Mouse (Mus musculus) testis, postnatal 14 days (tissue): ENCODE measurements around the gene Fgfr2.

Source experiments
- DNase-seq: peaks from one replicate; pipeline ENCODE4 v3.0.0; 2021; ENCODE audit warnings: low spot score

Gene Fgfr2

GRCm38 (mm10) chr7:132773011-132773705, 350.0 kb downstream of the Fgfr2 start:
- DNase-seq: no peak

- DNase-seq: no peak
Observed at GRCm38 (mm10) chr7:132772440-132772839, 350.7 kb downstream of the Fgfr2 start.

DNA sequence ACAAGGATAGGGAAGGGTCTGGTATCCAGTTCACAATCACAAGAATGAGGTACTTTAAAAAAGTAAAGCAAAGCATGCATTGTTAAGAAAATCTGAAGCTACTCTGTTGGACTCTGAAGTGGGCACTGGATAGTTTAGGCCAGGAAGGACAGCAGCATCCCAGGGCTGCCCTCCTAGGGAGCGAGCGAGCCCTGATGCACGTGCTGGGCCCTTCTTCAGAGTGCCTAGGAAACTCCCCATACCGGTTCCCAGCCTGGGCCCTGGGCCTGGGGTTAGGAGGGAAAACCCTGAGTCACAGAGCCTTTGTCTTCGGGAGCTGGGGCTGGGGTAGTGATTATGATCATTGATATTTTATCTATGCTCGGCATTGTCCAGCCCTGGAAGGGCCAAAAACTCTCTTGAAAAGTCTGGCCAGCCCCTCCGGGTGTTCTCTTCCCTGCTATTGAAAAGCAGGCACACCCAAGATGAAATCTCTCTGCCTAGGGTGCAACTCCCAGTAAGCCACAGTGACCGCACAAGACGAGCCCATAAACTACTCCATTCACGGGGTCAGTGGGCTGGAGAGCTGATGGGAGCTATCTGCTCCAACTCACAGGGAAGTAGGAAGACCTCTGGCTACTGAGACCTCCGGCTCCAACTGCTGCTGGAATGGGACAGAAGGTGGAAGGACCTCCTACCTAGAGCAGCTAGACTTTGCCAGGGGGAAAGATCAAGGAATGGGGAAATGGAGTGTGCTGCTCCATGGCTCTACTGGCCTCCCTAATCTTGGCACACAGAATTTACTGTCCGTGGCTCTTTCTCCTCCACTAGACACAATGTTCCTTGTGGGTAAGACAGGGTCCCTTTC, 354.4 kb downstream of the Fgfr2 start:
- DNase-seq: no peak

GRCm38 (mm10) chr7:132767999-132768370, 355.2 kb downstream of the Fgfr2 start:
- DNase-seq: no peak

DNA sequence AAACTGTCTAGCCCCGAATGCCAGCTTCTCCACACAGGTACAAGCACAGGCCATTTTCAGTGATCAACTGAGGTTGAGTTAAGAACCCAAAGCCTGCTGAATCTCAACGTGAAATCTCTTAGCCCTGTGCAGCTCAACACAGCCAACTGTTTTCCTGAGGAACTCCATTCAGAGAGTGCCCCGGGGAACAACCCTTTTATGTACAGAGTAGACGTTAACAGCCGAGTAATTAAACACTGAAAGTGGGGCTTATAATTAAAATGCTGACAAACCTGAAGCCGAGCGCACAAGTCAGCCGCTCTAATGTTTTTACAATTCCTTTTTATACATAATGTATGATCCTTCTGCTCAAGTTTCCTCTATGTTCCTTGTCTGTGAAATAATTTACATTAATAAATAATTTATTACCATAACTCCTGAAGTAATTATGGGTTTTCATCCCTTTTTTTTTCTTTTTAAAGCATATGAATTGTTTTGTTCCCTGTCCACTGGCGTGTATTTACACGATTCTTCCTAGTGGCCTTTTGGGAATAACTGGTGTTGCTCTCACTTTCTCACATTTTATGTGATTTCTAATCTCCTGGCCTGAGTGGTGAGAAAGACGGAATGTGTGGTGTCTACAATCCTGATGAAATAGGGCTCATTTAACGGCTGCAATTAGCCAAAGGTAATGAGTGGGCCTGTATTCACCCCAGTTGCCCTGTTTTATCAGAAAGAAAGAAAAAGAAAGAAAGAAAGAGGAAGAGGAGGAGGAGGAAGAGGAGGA, 355.7 kb downstream of the Fgfr2 start:
- DNase-seq: no peak

DNA sequence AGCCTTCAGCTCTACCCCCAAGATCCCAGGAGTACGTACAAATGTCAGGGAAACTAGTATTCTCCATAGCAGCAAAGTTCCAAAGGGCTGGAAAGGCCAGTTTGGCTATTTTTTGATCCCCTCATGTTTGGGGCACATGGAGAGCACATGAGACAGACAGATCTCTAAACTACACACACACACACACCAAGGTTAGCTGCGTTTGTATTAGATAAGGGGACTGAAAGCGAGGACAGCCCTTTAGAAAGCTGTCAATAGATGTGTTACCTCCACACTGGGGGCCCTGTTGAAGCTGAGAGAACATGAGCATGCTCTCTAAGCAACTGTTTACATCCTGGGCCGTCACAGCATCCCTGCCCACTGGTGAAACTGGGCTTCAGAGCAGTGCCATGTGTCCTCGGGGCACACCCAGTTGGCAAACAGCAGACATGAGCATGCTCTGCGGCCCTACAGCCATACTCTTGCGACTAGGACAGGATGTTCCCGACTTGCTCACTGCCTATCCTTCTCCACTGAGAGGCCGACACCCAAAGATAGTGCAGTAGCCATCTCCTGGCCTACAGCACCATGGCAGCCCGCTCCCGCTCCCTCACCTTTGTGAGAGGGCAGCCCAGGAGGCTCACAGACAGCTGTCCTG, 356.8 kb downstream of the Fgfr2 start:
- peak; percentile 27 for DNase-seq

DNA sequence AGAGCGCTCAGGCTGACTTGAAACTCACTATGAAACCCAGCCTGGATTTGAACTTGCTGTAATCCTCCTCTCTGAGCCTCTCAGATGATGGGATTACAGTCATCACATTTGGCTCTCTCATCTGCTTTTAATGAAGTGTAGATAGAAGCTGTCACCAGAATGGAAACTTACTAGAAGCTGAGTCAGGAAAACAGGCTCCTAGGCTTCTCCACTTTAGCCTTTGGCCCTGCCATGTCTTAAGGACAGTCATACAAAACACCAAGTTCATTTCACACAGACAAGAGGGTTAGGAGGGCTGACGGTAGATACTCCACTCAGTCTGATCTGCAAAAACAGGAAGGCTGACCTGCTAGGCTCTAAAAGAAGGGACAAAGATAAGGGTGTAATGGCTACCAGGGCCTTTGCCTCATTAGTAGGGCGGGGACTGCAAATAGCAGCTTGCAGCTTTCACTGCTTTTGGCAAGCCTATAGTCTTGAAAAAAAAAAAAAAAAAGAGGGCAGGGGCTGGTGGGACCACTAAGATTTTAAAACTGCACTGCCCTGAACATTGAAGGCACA, 357.4 kb downstream of the Fgfr2 start:
- no peak for DNase-seq

DNA sequence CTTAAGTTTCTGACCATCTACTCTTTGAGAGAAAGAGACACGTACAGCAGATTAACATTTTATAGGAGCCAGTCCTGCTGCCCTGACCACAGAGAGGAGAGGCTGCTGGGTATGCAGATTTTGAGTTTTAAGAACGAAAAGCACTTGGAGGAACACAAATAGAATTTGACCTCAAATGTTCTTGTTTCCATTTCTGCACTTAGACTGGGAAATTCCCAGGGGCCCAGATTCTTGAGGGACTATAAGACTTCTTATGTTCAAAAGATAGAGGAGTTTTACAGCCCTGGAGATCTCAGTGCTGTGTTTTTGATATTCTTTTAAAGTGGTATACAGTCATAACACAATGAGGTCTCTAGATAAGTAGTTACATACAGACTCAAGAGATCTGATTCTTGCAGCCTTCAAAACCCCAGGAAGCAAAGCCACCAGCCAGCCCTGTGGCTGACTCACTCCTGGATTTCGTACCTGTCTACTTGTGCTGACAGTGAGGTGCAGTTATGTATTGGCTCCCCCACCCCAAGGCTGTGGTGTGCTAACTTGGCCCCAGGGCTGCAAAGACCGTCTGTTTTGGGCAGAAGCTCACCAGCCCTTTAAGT, 358.2 kb downstream of the Fgfr2 start:
- DNase-seq: no peak

- DNase-seq: no peak
Observed at GRCm38 (mm10) chr7:132764314-132764713, 358.8 kb downstream of the Fgfr2 start.

GRCm38 (mm10) chr7:132763911-132764310, 359.2 kb downstream of the Fgfr2 start:
- no peak for DNase-seq

GRCm38 (mm10) chr7:132763351-132763750, 359.8 kb downstream of the Fgfr2 start:
- no peak for DNase-seq

DNA sequence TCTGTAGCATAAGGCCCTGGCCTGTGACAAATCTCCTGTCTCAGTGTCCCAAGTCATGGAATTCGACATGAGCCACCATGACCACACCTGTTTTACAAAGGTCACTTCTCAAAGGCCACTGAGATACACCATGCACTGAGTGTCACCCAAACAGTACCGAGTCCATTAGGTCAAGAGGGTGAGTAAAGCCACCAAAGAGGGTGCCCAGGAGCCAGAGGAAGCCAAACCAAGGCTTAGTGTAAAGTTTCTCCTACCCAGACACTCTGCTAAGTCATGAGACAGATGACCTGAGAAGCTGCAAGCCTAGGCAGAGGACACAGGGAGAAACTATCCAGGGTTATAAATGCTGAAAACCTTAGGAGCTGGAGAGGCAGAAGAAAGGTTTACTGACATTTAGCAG, 361.7 kb downstream of the Fgfr2 start:
- DNase-seq: no peak

- no peak for DNase-seq
Observed at GRCm38 (mm10) chr7:132760589-132761180, 362.5 kb downstream of the Fgfr2 start.

DNA sequence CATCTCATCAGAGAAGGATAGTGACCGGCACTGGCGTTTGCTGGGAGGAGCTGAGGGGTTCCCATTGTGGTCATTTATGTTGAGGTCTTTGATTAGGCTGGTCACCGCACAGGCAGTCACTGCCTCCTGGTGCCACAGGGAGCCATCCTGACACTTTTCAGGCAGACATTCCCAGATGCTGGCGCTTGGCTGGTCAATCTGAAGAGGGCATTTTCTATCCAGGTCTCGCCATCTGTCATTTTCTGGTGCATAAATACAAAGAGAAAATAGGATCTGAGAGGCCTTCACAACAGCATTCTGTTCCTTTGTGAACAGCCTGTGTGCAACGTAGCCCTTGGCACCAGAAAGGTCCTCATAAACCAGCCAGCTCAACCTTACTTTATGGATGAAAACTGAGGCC, 363.2 kb downstream of the Fgfr2 start:
- no peak for DNase-seq

- DNase-seq: no peak
Observed at GRCm38 (mm10) chr7:132759405-132759891, 363.7 kb downstream of the Fgfr2 start.

DNA sequence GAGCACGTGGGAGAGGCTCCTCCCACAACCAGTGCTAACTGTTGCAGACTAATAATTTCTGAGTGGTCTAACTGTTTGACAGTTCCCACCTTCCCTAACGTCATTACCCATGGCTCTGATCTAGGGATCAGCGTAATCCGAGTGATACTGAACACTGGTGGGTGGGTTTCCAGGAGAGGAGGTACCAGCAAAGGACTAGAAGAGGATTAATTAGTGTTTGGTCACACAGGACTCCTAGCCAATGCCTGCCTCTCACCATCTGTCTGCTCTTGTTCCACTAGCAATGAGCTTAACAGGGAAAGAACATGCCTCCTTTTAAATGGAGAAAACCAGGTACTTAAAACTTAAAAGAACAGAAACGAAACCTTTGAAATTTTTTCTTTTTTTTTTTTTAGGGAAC, 364.3 kb downstream of the Fgfr2 start:
- no peak for DNase-seq

- no peak for DNase-seq
Observed at GRCm38 (mm10) chr7:132756325-132756724, 366.8 kb downstream of the Fgfr2 start.

- no peak for DNase-seq
Observed at GRCm38 (mm10) chr7:132754389-132754750, 368.8 kb downstream of the Fgfr2 start.

- DNase-seq: no peak
Observed at GRCm38 (mm10) chr7:132753518-132754388, 369.4 kb downstream of the Fgfr2 start.

DNA sequence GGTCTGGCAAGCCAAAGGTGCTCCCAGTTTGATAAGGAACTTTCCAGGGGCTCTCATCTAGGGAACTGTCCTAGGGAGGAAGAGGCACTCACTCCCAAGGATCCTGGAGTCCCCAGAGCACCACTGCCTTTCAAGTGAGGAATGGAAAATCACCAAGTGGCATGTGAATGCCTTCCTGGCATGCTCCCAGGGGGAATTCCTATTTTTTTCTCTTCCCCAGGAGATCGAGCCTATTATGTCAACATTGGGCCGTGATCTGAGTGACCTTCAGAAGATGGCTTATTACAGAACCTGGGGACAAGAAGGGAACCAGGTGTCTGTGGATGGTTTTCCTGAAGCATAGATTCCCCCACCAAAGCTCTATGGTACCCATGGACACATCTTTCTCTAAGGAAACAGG, 371.4 kb downstream of the Fgfr2 start:
- DNase-seq: no peak
